Mouse (Mus musculus) left cerebral cortex, adult 9 months (tissue): Measurements from ENCODE around the gene Gm49661.

Source experiments
- DNase-seq, 2 experiments: peaks; one replicate each; pipeline ENCODE4 v3.0.0; 2022; ENCODE audit warnings: low spot score in 2 of 2

Gm49661 gene

DNA sequence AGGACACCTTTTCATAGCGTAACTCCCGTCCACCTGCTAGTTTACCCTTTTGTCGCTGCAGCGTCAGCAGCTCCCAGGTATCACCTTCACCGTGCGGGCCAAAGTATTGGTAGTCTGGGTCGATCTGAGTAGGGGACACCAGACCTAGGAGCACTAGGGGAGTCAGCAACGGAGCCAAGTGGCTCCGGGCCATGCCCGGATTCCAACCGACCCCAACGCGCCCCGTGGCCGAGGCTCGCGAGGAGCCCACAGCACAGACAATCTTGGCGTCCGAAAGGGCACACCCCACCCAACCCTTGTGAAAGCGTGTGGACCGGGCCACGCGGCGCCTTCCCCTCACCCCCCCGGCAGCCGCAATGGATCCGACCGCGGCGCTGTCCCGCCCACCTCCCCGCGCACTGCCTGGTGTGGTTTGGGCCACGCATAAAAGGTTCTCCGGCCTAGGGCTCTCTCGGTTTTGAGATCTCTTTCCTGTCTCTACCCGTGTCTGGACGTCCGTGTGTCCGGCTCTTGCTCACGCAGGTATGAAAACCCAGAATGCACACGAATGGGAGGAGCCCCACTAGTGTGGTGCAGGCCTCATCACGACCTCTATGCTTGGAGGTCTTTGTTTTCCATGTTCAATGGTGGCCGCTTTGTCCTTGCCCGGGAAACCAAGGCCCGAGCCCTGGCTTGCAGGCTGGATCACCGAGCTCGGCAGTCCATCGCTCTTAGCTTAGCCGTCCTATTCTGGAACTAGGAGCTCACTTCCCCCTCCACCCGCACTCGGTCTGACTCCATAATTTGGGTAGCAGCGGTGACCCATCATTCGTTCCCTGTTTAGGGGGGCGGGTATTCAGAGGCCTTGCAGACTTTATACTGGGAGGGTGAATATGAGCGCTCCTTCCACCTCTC lies at the start of gene Gm49661, which contains the start of the genes Prdx2 and Rnaseh2a:
TSS of gene Gm49661 (minus strand) at position 193 of the 894 bp plus-strand sequence.
TSS of gene Prdx2 (plus strand) at position 347 of the 894 bp plus-strand sequence.
TSS of gene Rnaseh2a (minus strand) at position 527 of the 894 bp plus-strand sequence.
- DNase-seq, result peak in 1 of 2 experiments; percentile 66

- no peak for DNase-seq
Measured at GRCm38 (mm10) chr8:85017209-85017608, 48.0 kb upstream of the Gm49661 start.

- DNase-seq, result no peak
Measured at GRCm38 (mm10) chr8:85016724-85017123, 47.5 kb upstream of the Gm49661 start.

DNA sequence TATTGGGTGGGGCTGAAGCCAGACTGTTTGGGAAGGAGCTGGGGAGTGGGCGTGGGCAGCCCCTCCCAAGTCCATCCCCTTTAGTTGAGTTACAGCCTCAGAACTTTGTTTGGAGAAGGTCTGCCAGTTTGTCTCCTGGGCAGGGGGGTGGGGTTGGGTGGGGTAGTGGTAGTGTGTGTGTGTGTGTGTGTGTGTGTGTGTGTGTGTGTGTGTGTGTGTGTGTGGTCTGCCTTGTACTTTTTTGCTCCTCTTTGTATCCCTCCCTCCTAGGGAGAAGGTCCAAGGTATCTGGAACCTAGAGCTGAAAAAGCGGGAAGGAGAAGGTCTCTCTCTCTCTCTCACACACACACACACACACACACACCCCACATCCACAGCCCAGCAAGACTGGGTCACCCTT lies 45.2 kb upstream of the Gm49661 start, which contains the start of gene Best2:
TSS of gene Best2 (minus strand) at position 101 of the 400 bp plus-strand sequence.
- no peak for DNase-seq

- DNase-seq, result peak in 1 of 2 experiments; percentile 85
Measured at GRCm38 (mm10) chr8:85013230-85013840, 44.1 kb upstream of the Gm49661 start.

- DNase-seq, result no peak
Measured at GRCm38 (mm10) chr8:85011242-85011641, 42.0 kb upstream of the Gm49661 start.

DNA sequence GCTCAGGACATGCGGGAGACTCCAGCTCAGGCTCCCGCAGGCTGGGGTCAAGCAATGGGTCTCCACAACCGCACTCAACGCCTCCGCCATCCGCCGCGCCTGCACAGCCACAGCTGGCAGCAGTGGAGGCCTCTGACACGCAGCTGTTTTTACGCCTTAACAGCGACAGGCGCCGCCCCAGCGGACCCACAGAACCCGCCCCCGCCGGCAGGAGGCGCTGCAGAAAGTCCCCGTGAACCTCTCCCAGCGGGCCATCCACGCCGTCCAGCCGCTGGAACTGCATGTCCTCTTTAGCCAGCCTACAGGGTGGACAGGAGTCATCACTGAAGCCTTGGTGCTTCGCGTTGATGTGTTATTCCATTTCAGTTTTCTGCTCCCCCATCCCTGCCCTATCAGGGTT lies 38.5 kb upstream of the Gm49661 start:
- DNase-seq, result no peak

- DNase-seq, result peak in 1 of 2 experiments; percentile 95
Measured at GRCm38 (mm10) chr8:84997649-84998295, 28.5 kb upstream of the Gm49661 start.

DNA sequence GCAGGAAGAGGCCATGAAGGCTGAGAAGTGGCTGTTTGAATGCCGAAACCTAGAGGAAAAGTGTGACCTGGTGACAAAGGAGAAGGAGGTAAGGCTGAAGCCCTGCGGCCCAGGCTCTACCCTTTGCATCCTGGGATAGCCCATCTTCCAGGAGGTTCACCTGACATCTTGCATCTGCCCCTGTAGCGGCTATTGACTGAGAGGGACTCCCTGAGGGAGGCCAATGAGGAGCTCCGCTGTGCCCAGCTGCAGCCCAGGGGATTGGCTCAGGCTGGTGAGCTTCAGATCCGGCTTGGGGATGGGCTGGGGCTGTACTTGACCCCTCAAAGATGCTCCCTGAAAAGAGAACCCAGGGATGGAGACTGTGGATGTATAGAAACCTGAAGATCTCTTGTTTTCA lies 27.7 kb upstream of the Gm49661 start:
- no peak for DNase-seq

DNA sequence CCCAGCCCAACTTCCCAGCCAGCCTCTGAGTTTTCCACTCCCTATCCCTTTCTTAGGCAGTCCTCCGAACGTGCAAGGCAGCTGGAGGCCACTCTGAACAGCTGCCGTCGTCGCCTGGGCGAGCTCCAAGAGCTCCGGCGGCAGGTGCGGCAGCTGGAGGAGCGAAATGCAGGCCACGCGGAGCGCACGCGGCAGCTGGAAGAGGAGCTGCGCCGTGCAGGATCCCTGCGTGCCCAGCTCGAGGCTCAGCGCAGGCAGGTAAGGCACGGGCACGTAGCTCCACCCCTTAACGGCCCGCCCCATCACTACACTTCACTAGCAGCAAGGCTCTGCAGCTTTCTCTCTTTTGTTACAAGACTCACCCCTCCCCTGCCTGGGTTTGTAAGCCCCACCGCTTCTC lies 26.4 kb upstream of the Gm49661 start:
- DNase-seq, result no peak

DNA sequence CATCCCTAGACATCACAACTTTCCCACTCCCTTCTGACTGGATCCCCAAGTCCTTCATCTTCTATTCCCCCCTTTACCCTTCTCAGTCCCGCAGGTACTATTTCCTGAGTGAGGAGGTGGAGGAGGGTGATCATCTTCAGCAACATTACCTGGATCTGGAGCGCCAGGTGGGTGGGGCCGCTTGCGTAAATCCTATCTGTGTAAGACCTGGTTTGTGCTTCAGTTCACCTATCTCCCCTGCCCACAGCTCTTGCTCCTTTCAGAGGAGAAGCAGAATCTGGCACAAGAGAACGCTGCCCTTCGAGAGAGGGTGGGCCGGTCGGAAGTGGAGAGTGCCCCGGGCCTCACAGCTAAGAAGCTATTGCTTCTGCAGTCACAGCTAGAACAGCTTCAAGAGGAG lies 25.1 kb upstream of the Gm49661 start:
- no peak for DNase-seq

- DNase-seq, result peak in 1 of 2 experiments; percentile 48
Measured at GRCm38 (mm10) chr8:84990836-84991235, 21.6 kb upstream of the Gm49661 start.

DNA sequence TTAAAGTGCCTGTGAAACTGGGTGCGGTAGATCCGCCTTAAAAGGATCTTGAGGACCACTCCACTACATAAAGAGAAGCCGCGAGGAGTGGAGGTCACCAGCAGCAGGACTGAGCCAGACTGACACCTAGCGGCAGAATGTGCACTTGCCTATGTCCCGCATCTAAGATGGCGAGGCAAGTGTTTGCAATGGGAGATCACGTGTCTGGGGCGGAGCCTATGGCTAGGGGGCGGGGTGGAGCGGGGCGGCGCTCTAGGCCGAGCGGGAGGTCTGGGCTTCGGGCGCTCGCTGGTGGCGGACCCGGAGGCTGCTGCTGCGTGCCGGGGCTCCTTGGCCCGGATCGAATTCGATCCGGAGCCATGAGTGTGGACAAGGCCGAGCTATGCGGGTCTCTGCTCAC lies 21.1 kb upstream of the Gm49661 start, which contains the start of gene Hook2:
TSS of gene Hook2 (plus strand) at position 255 of the 400 bp plus-strand sequence.
- peak; percentile 93 to 98 for DNase-seq

- peak in 1 of 2 experiments; percentile 93 for DNase-seq
Measured at GRCm38 (mm10) chr8:84989810-84990209, 20.6 kb upstream of the Gm49661 start.

- no peak for DNase-seq
Measured at GRCm38 (mm10) chr8:84989311-84989731, 20.1 kb upstream of the Gm49661 start.

DNA sequence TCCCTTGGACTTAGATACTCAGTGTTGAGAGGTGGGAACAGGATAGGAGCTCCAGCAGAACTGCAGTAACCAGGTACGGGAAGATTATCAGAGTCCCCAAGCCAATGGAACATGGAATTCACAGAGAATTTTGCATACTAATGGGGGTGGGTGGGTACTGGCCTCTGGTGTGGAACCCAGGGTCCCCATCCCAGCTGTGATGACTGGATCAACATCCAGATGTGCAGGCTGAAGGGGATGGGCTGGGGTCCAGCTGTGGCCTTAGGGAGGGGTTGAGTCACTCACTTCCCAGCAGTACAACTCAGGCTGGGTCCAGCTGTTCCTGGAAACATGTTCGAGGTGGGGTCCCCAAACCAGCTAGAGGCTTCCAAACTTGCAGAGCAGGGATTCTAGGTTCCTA lies 18.7 kb upstream of the Gm49661 start:
- no peak for DNase-seq

- DNase-seq, result no peak
Measured at GRCm38 (mm10) chr8:84987388-84987787, 18.2 kb upstream of the Gm49661 start.

- no peak for DNase-seq
Measured at GRCm38 (mm10) chr8:84986379-84986945, 17.2 kb upstream of the Gm49661 start.

GRCm38 (mm10) chr8:84985684-84986378 lies 16.6 kb upstream of the Gm49661 start:
- DNase-seq, result peak; percentile 93 to 94

GRCm38 (mm10) chr8:84985049-84985683 lies 15.9 kb upstream of the Gm49661 start:
- DNase-seq, result no peak
